Mouse (Mus musculus): Measurements from ENCODE around the gene Epn3. TPM values are rescaled to one million over a fixed set of nuclear protein-coding genes. Genes with fewer than 3 reads are reported as not detected.

Epn3 gene
- total RNA-seq (2021) = 1 to 10 TPM; 1.3 to 1.5 TPM

- intact Hi-C loops (cut with DNase I) = no loop called here
- peak; percentile 16 for DNase-seq
Observed at GRCm38 (mm10) chr11:94499661-94500152, at the start of gene Epn3. Epn3 (minus strand) TSS chr11:94499974.

GRCm38 (mm10) chr11:94548888-94549690 lies 49.3 kb upstream of the Epn3 start, which contains the start of gene Rsad1:
Rsad1 (minus strand) TSS chr11:94549255.
- intact Hi-C loops (cut with DNase I) = no loop called here
- peak; percentile 97 for DNase-seq

- intact Hi-C loops (cut with DNase I) = no loop called here
Observed at GRCm38 (mm10) chr11:94548041-94548784, 48.4 kb upstream of the Epn3 start.

GRCm38 (mm10) chr11:94547271-94547670 lies 47.5 kb upstream of the Epn3 start:
- no peak for DNase-seq
- intact Hi-C loops (cut with DNase I) = no loop called here

More at GRCm38 (mm10) chr11:94548041-94548784, 48.4 kb upstream of the Epn3 start:
- DNase-seq = peak; percentile 62

- intact Hi-C loops (cut with DNase I) = no loop called here
- no peak for DNase-seq
Observed at GRCm38 (mm10) chr11:94546381-94546780, 46.6 kb upstream of the Epn3 start.

- no peak for DNase-seq
- intact Hi-C loops (cut with DNase I) = loop anchor here (5.0 kb wide), 1 partner anchor 77 kb away; no protein-coding TSS in a partner anchor
Observed at GRCm38 (mm10) chr11:94544422-94544821, 44.6 kb upstream of the Epn3 start.

GRCm38 (mm10) chr11:94543932-94544331 lies 44.2 kb upstream of the Epn3 start:
- peak; percentile 97 for DNase-seq
- intact Hi-C loops (cut with DNase I) = loop anchor here (5.0 kb wide), 1 partner anchor 77 kb away; no protein-coding TSS in a partner anchor

GRCm38 (mm10) chr11:94543344-94543743 lies 43.6 kb upstream of the Epn3 start:
- no peak for DNase-seq
- intact Hi-C loops (cut with DNase I) = loop anchor here (5.0 kb wide), 1 partner anchor 76 kb away; no protein-coding TSS in a partner anchor

GRCm38 (mm10) chr11:94542400-94542799 lies 42.6 kb upstream of the Epn3 start:
- no peak for DNase-seq
- intact Hi-C loops (cut with DNase I) = loop anchor here (5.0 kb wide), 1 partner anchor 75 kb away; no protein-coding TSS in a partner anchor

- intact Hi-C loops (cut with DNase I) = loop anchor here (5.0 kb wide), 1 partner anchor 72 kb away; no protein-coding TSS in a partner anchor
- no peak for DNase-seq
Observed at GRCm38 (mm10) chr11:94539761-94540160, 40.0 kb upstream of the Epn3 start.

- intact Hi-C loops (cut with DNase I) = no loop called here
- no peak for DNase-seq
Observed at GRCm38 (mm10) chr11:94538733-94539292, 39.0 kb upstream of the Epn3 start.

GRCm38 (mm10) chr11:94533171-94533570 lies 33.4 kb upstream of the Epn3 start:
- DNase-seq = no peak

GRCm38 (mm10) chr11:94528879-94529278 lies 29.1 kb upstream of the Epn3 start:
- DNase-seq = no peak
- intact Hi-C loops (cut with DNase I) = no loop called here

More at GRCm38 (mm10) chr11:94533171-94533570, 33.4 kb upstream of the Epn3 start:
- intact Hi-C loops (cut with DNase I) = no loop called here

GRCm38 (mm10) chr11:94526171-94526879 lies 26.6 kb upstream of the Epn3 start:
- DNase-seq = no peak
- intact Hi-C loops (cut with DNase I) = no loop called here

GRCm38 (mm10) chr11:94521219-94521843 lies 21.6 kb upstream of the Epn3 start, which contains the start of gene Mycbpap:
Mycbpap (minus strand) TSS chr11:94521742.
- intact Hi-C loops (cut with DNase I) = no loop called here
- DNase-seq = peak; percentile 50

GRCm38 (mm10) chr11:94513452-94513851 lies 13.7 kb upstream of the Epn3 start:
- no peak for DNase-seq
- intact Hi-C loops (cut with DNase I) = no loop called here

GRCm38 (mm10) chr11:94508976-94509375 lies 9.2 kb upstream of the Epn3 start:
- intact Hi-C loops (cut with DNase I) = no loop called here
- DNase-seq = no peak

GRCm38 (mm10) chr11:94501482-94501881 lies 1.7 kb upstream of the Epn3 start:
- no peak for DNase-seq
- intact Hi-C loops (cut with DNase I) = no loop called here

- intact Hi-C loops (cut with DNase I) = no loop called here
- no peak for DNase-seq
Observed at GRCm38 (mm10) chr11:94500362-94500761, 588 bp upstream of the Epn3 start.

- intact Hi-C loops (cut with DNase I) = no loop called here
- DNase-seq = peak; percentile 46
Observed at GRCm38 (mm10) chr11:94499035-94499434, 739 bp downstream of the Epn3 start.

Measured in left cerebral cortex, postnatal 4 days (tissue).